Mouse (Mus musculus): Measurements from ENCODE around the gene Grxcr1. TPM values are rescaled to one million over a fixed set of nuclear protein-coding genes. Genes with fewer than 3 reads are reported as not detected.

Gene Grxcr1
- polyA plus RNA-seq, 1 experiment from 2014 or later, result not detected

DNA sequence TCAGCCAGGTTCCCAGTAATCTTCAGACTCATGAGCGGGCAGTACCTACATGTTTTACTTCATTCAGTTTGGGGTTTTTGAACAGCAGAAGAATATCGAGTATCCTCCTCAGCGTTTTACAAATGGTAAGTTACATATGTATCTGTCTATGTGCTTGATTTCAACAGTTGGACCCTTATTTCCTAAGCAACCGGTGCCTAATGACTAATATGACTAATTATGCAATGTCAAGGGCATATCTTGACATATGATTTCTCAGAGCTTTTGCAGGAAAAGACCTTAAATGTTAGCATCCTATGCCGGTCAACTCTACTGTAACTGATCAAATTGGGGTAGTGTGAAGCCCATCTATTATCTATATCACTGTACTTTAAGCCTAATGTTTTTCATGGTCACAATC is 11.7 kb downstream of the Grxcr1 start:
- WGBS, result 82% methylated on average over 5 of the region's 5 CpGs
- no peaks in the 10 kb centered on the region for H3K36me3 ChIP-seq (ENCODE audit: insufficient read depth)

DNA sequence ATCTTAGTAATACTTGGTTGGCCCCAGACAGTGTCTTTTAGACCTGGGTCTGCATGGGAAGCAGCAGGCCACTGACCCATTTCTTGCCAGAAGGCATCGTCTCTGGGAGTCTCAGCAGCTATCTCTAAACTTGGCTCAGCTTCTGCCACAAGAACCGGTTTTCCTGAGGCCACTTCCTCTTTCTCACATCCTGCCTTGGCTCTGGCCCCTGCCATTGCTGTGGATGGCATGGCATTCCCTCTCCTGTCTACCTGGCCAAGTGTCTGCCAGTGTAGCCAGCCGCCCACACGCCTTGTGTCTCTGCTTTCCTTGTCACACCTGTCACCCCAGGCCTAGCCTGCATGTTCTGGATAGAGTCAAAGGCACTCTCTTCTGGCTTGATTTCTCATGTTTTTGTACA is 17.1 kb downstream of the Grxcr1 start:
- ATAC-seq (ENCODE audit: insufficient read depth) (no peak), DNase-seq (no peak)
- WGBS, result 44% methylated on average over 4 of the region's 4 CpGs
- Histone ChIP-seq H3K4me2 (no peak overlapping the region), H3K4me1 (ENCODE audit: insufficient read depth) (no peaks in the 10 kb centered on the region), H3K36me3 (ENCODE audit: insufficient read depth) (no peaks in the 10 kb centered on the region), H3K9me3 (ENCODE audit: low read depth, low read length) (no peaks in the 10 kb centered on the region), H3K4me3 (ENCODE audit: low read depth, low read length) (no peak overlapping the region), H3K27me3 (ENCODE audit: insufficient read depth, low read length) (no peaks in the 10 kb centered on the region), H3K9ac (no peak overlapping the region), H3K27ac (ENCODE audit: low read depth) (no peak overlapping the region)
- TF ChIP-seq CTCF (IDR thresholded peaks at IDR 0.05; ENCODE audit: low read depth), result no peak

More for the DNA sequence above, 11.7 kb downstream of the Grxcr1 start:
- Histone ChIP-seq H3K27me3 (ENCODE audit: insufficient read depth, low read length) (no peaks in the 10 kb centered on the region), H3K27ac (ENCODE audit: low read depth) (no peak overlapping the region), H3K9ac (no peak overlapping the region), H3K4me3 (ENCODE audit: low read depth, low read length) (no peak overlapping the region), H3K4me2 (no peak overlapping the region), H3K9me3 (ENCODE audit: low read depth, low read length) (no peaks in the 10 kb centered on the region), H3K4me1 (ENCODE audit: insufficient read depth) (no peaks in the 10 kb centered on the region)
- no peak for TF ChIP-seq CTCF (IDR thresholded peaks at IDR 0.05; ENCODE audit: low read depth)
- DNase-seq, result no peak
- ATAC-seq (ENCODE audit: insufficient read depth), result no peak

DNA sequence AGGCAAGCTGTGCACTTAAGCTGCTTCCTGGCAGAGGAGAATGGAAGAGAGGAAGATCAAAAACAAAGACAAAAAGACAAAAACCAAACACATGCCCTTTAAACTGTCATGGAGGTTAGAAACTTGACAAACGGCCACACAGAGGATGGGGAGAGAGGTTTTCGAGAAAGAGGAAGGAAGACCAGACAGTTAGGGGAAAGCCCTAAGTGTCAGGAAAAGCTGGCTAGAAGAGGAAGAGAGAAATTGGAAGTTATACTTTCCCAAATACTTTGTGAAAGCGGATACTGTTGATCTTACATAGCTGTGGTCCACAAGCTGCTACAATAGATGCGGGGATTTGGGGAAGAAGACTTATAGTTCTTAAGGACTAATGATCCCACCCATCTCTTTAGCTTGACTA is 17.9 kb downstream of the Grxcr1 start:
- no peaks in the 10 kb centered on the region for H3K9me3 ChIP-seq (ENCODE audit: low read depth, low read length)
- H3K4me2 ChIP-seq, result no peak overlapping the region
- H3K9ac ChIP-seq, result no peak overlapping the region
- ATAC-seq (ENCODE audit: insufficient read depth) (no peak), DNase-seq (no peak)
- H3K4me3 ChIP-seq (ENCODE audit: low read depth, low read length), result no peak overlapping the region
- no peak for TF ChIP-seq CTCF (IDR thresholded peaks at IDR 0.05; ENCODE audit: low read depth)
- H3K27ac ChIP-seq (ENCODE audit: low read depth), result no peak overlapping the region
- no peaks in the 10 kb centered on the region for H3K4me1 ChIP-seq (ENCODE audit: insufficient read depth)
- WGBS, result 50% methylated on average over 4 of the region's 4 CpGs
- H3K27me3 ChIP-seq (ENCODE audit: insufficient read depth, low read length), result no peaks in the 10 kb centered on the region
- H3K36me3 ChIP-seq (ENCODE audit: insufficient read depth), result no peaks in the 10 kb centered on the region

DNA sequence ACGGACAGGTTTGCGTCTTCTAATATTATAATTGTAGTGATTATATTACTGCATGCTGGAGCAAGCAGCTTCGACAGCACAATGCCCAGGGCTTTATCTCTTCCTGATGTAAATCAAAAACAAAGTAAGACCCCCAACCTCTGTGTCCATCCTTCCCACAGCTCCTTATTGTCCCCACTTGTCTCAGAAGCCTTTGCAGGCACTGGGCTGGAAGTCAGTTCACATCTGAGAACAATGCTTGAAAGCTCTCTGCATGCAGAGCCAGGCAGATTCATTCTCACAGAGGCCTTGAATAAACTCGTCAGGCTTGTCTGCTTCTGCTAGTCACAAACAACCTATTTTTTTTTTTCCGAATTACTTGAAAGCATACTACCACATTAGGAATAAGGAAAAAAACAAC is 19.5 kb downstream of the Grxcr1 start:
- Histone ChIP-seq H3K27ac (ENCODE audit: low read depth) (no peak overlapping the region), H3K27me3 (ENCODE audit: insufficient read depth, low read length) (no peaks in the 10 kb centered on the region), H3K36me3 (ENCODE audit: insufficient read depth) (no peaks in the 10 kb centered on the region), H3K9ac (no peak overlapping the region), H3K4me1 (ENCODE audit: insufficient read depth) (no peaks in the 10 kb centered on the region), H3K4me2 (no peak overlapping the region), H3K9me3 (ENCODE audit: low read depth, low read length) (no peaks in the 10 kb centered on the region), H3K4me3 (ENCODE audit: low read depth, low read length) (no peak overlapping the region)
- TF ChIP-seq CTCF (IDR thresholded peaks at IDR 0.05; ENCODE audit: low read depth), result no peak
- 52% methylated on average over 5 of the region's 5 CpGs for WGBS
- ATAC-seq (ENCODE audit: insufficient read depth), result no peak
- DNase-seq, result no peak

DNA sequence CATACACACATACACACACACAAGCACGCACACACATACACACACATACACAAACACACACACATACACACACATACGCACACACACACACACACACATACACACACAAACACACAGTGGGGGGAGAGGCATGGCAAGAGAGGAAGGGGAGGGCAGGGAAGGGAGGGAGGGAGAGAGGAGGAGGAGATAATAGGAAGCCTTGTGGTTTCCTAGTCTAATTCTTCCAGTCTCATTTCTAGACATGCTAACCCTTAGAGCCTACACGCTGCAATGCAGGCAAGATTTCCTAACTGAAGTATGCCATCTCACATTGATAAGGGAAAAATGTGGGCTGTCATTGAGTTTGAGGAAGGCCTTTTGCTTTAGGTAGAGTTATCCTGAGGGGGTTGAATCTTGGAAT is 25.9 kb downstream of the Grxcr1 start:
- no peaks in the 10 kb centered on the region for H3K36me3 ChIP-seq (ENCODE audit: insufficient read depth)
- no peak overlapping the region for H3K4me2 ChIP-seq
- TF ChIP-seq CTCF (IDR thresholded peaks at IDR 0.05; ENCODE audit: low read depth), result no peak
- no peak overlapping the region for H3K9ac ChIP-seq
- H3K4me3 ChIP-seq (ENCODE audit: low read depth, low read length), result no peak overlapping the region
- 86% methylated on average over 3 of the region's 3 CpGs for WGBS
- ATAC-seq (ENCODE audit: insufficient read depth) (no peak), DNase-seq (no peak)
- no peaks in the 10 kb centered on the region for H3K27me3 ChIP-seq (ENCODE audit: insufficient read depth, low read length)
- H3K4me1 ChIP-seq (ENCODE audit: insufficient read depth), result no peaks in the 10 kb centered on the region
- no peak overlapping the region for H3K27ac ChIP-seq (ENCODE audit: low read depth)
- no peaks in the 10 kb centered on the region for H3K9me3 ChIP-seq (ENCODE audit: low read depth, low read length)

DNA sequence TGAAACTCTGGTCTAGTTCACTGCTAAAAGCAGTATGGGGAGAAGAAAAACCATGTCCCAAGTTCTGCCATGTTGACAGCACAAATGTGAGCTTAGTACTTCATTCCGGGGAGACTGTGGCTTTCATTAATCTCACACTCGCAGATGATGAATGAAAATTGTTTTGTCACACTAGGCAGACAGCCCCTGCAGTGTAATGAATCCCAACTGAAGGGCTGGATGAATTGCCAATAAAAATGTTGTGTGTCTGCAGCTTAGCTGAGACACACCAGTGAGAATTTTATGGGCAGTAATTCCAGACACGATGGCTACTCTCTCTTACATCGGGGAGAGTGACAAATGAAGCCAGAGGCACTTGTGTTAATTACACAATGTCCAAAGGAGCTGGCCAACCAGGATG is 37.1 kb downstream of the Grxcr1 start:
- WGBS, result 63% methylated on average over 4 of the region's 4 CpGs
- Histone ChIP-seq H3K4me2 (no peak overlapping the region), H3K4me1 (ENCODE audit: insufficient read depth) (no peaks in the 10 kb centered on the region), H3K9me3 (ENCODE audit: low read depth, low read length) (no peaks in the 10 kb centered on the region), H3K9ac (no peak overlapping the region), H3K4me3 (ENCODE audit: low read depth, low read length) (no peak overlapping the region), H3K27me3 (ENCODE audit: insufficient read depth, low read length) (no peaks in the 10 kb centered on the region), H3K27ac (ENCODE audit: low read depth) (no peak overlapping the region), H3K36me3 (ENCODE audit: insufficient read depth) (no peaks in the 10 kb centered on the region)
- TF ChIP-seq CTCF (IDR thresholded peaks at IDR 0.05; ENCODE audit: low read depth), result no peak
- no peak for DNase-seq
- ATAC-seq (ENCODE audit: insufficient read depth), result no peak

DNA sequence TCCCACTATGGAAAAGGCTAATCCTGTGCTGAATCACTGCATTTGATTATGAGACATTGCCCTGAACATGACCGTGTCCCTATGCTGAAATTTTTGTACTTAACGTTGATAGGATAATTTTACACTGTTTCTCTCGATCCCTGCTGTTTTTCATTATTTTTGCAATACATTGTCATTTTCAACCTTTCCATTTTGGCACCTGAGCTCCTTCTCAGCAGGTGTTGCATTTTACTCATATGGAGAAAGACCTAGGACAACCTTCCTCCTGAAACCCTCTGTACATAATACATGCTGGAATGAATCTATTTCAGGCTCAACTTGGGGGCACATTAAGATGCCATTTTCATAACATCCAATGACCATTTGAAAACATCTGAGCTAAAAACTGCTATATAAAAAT is 38.7 kb downstream of the Grxcr1 start:
- Histone ChIP-seq H3K9ac (no peak overlapping the region), H3K4me2 (no peak overlapping the region), H3K27ac (ENCODE audit: low read depth) (no peak overlapping the region), H3K4me1 (ENCODE audit: insufficient read depth) (no peaks in the 10 kb centered on the region), H3K36me3 (ENCODE audit: insufficient read depth) (no peaks in the 10 kb centered on the region), H3K4me3 (ENCODE audit: low read depth, low read length) (no peak overlapping the region), H3K27me3 (ENCODE audit: insufficient read depth, low read length) (no peaks in the 10 kb centered on the region), H3K9me3 (ENCODE audit: low read depth, low read length) (no peaks in the 10 kb centered on the region)
- DNase-seq (no peak), ATAC-seq (ENCODE audit: insufficient read depth) (no peak)
- 86% methylated on average over 3 of the region's 3 CpGs for WGBS
- no peak for TF ChIP-seq CTCF (IDR thresholded peaks at IDR 0.05; ENCODE audit: low read depth)

DNA sequence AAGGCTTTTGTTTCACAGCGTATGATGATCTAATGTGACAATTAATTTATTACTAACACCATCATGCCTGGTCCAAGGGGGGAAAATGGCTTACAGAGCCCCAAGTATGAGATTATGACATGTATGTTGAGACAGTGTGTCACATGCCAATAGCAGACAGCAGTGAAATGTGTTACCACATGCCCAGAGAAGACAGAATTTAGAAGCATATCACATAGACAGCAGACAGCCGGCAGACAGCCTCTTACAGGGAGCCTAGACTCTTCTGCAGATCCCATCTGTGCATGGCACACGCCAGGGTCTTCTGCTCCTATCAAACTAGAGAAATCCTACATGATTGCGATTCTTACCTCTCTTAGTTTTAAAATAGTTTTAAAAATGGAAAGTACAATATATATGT is 40.2 kb downstream of the Grxcr1 start:
- no peak for DNase-seq
- Histone ChIP-seq H3K9ac (no peak overlapping the region), H3K9me3 (ENCODE audit: low read depth, low read length) (no peaks in the 10 kb centered on the region), H3K4me2 (no peak overlapping the region), H3K36me3 (ENCODE audit: insufficient read depth) (no peaks in the 10 kb centered on the region), H3K27me3 (ENCODE audit: insufficient read depth, low read length) (no peaks in the 10 kb centered on the region), H3K4me3 (ENCODE audit: low read depth, low read length) (no peak overlapping the region), H3K27ac (ENCODE audit: low read depth) (no peak overlapping the region), H3K4me1 (ENCODE audit: insufficient read depth) (no peaks in the 10 kb centered on the region)
- no peak for TF ChIP-seq CTCF (IDR thresholded peaks at IDR 0.05; ENCODE audit: low read depth)
- no peak for ATAC-seq (ENCODE audit: insufficient read depth)
- whole genome bisulfite sequencing, result 84% methylated on average over 4 of the region's 4 CpGs
